Mouse (Mus musculus) E14TG2a.4 (cell line): ENCODE measurements around the gene Fam107a.

Source experiments
- CTCF ChIP-seq: conservative IDR thresholded peaks from 2 replicates; pipeline ENCODE4 v1.5.1; 2014; ENCODE audit warnings: low read length
- NANOG ChIP-seq: IDR thresholded peaks from 2 replicates; pipeline ENCODE4 v1.6.1; 2014; ENCODE audit warnings: borderline replicate concordance, low read length, mixed read lengths
- POU5F1 ChIP-seq: IDR thresholded peaks from 2 replicates; pipeline ENCODE4 v1.6.1; 2014; ENCODE audit warnings: low read length, borderline replicate concordance

GRCm38 (mm10) chr14:8250141-8250871 is 67.5 kb downstream of the Fam107a start:
- TF ChIP-seq CTCF, result no peak
- no peak for TF ChIP-seq POU5F1
- no peak for TF ChIP-seq NANOG
